Mouse (Mus musculus): ENCODE measurements at regions not wholly inside any gene's neighbourhood (a gene's known extent, or its start where the extent isn't known, plus 50 kb on each side); places are given as distances from the start of the nearest gene placed in this dataset.

DNA sequence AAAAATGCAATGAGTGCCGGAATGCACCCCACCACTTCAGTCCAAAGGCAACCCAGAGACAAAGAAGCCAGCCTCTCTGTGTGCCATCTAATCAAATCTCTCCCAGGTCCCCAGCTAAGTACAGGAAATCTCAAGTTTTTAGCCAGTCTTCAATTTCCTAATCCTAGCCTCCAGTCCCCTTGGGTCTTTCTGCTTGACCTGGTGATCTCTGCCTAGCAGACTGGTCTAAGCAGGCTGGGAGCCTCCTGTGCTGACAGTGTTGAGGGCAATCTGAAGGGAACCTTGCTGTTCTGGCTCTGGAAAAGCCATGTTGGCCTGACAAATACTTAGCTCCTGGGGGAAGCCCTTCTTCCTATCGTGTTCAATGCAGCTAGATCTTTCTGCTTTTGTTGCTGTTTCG is 248.9 kb downstream of the Nedd1 start:
- Histone ChIP-seq H3K4me1 (ENCODE audit: control insufficient read depth, insufficient read depth, low read length) (no peaks in the 10 kb centered on the region), H3K27ac (ENCODE audit: insufficient read depth, low read length) (no peak overlapping the region), H3K4me3 (replicated peaks; ENCODE audit: insufficient read depth, low read depth, low read length) (no peak overlapping the region), H3K27me3 (ENCODE audit: control insufficient read depth, insufficient read depth, low read length) (no peaks in the 10 kb centered on the region)
- WGBS, result 57% methylated on average over 3 of the region's 3 CpGs
- no peak for DNase-seq
- no peak for TF ChIP-seq POLR2A (IDR thresholded peaks at IDR 0.05; ENCODE audit: borderline replicate concordance, insufficient read depth, low read length)
- no peak for TF ChIP-seq CTCF (IDR thresholded peaks at IDR 0.05; ENCODE audit: borderline replicate concordance, insufficient read depth, low read depth, low read length)

DNA sequence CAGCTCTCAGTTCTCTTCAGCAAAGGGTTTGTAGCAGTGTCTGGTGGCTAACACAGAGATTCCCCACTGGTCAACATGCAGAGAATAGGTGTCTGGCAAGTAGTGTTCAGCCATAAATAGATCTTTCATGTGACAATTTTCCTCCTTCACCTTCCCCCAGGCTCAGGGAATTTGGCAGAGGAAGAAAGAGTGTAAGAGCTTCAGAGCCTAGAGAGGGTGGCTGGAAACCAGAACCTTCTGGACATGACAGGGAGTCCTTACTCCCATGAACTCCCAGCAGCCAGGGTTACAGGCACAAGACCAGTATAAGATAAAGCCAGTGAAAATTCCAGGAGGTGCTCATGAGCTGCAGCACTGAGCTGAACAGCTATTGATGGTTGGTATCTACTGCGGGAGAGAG is 251.1 kb downstream of the Nedd1 start:
- Histone ChIP-seq H3K27ac (ENCODE audit: insufficient read depth, low read length) (no peak overlapping the region), H3K27me3 (ENCODE audit: control insufficient read depth, insufficient read depth, low read length) (no peaks in the 10 kb centered on the region), H3K4me1 (ENCODE audit: control insufficient read depth, insufficient read depth, low read length) (no peaks in the 10 kb centered on the region), H3K4me3 (replicated peaks; ENCODE audit: insufficient read depth, low read depth, low read length) (no peak overlapping the region)
- TF ChIP-seq POLR2A (IDR thresholded peaks at IDR 0.05; ENCODE audit: borderline replicate concordance, insufficient read depth, low read length) (no peak), CTCF (IDR thresholded peaks at IDR 0.05; ENCODE audit: borderline replicate concordance, insufficient read depth, low read depth, low read length) (no peak)
- no peak for DNase-seq
- 95% methylated on average over 1 of the region's 1 CpGs for WGBS

DNA sequence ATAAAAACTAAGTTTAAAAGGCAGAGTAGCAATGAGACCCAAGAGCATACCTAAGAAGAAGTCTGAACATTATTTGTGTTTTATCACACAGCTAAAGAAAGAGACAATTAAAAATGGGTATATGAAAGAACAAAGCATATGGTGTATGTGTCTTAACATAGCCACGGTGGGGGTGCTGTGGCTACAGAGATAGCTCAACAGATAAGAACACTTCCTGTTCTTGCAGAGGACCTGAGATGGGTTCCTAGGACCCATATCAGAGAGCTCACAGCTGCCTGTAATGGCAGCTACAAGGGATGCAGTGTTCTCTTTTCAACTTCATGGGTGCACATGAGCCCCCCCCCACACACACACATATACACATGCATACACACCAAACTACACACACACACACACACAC is 267.0 kb downstream of the Nedd1 start:
- Histone ChIP-seq H3K27ac (ENCODE audit: insufficient read depth, low read length) (no peak overlapping the region), H3K27me3 (ENCODE audit: control insufficient read depth, insufficient read depth, low read length) (no peaks in the 10 kb centered on the region), H3K4me3 (replicated peaks; ENCODE audit: insufficient read depth, low read depth, low read length) (no peak overlapping the region), H3K4me1 (ENCODE audit: control insufficient read depth, insufficient read depth, low read length) (no peaks in the 10 kb centered on the region)
- TF ChIP-seq CTCF (IDR thresholded peaks at IDR 0.05; ENCODE audit: borderline replicate concordance, insufficient read depth, low read depth, low read length) (no peak), POLR2A (IDR thresholded peaks at IDR 0.05; ENCODE audit: borderline replicate concordance, insufficient read depth, low read length) (no peak)
- no peak for DNase-seq
- 88% methylated on average over 1 of the region's 1 CpGs for WGBS

DNA sequence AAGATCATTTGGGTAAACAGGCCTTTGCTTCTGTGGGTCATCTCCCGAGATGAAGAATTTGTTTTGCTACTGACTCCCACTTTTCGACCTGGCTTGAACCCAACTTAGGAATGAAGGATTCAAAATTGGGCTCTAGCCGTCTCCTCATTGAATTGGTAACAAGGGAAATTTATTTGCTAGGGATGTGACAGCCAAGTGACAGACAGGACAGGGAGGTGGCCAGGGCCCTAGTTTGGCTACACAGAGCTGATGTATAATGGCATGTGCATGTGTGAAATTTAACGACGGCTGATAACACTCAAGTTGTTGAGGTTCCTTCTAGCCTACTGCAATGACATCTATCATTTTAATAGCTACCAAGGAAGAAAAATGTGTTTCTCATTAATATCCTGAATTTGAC is 268.7 kb downstream of the Nedd1 start:
- TF ChIP-seq POLR2A (IDR thresholded peaks at IDR 0.05; ENCODE audit: borderline replicate concordance, insufficient read depth, low read length) (no peak), CTCF (IDR thresholded peaks at IDR 0.05; ENCODE audit: borderline replicate concordance, insufficient read depth, low read depth, low read length) (no peak)
- Histone ChIP-seq H3K27me3 (ENCODE audit: control insufficient read depth, insufficient read depth, low read length) (no peaks in the 10 kb centered on the region), H3K4me1 (ENCODE audit: control insufficient read depth, insufficient read depth, low read length) (no peaks in the 10 kb centered on the region), H3K4me3 (replicated peaks; ENCODE audit: insufficient read depth, low read depth, low read length) (no peak overlapping the region), H3K27ac (ENCODE audit: insufficient read depth, low read length) (no peak overlapping the region)
- WGBS, result 63% methylated on average over 5 of the region's 5 CpGs
- DNase-seq, result no peak

DNA sequence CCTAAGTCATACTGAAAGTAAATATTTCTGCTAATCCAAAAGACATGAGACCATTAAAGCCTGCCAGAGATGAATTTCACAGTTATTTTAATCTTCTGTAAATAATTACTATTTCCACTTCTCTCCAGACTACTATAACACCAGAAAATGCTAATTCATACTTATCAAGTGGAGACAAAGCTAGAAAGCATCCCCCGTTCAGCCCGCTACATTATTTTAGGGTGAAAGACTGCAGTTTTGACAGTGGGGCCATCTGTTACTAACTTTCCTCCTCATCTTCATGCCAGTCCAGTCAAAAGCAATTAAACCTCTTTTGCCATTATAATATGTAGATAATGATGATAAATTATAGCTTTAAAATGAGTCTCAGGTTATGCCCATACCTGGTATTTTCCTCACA is 276.3 kb downstream of the Nedd1 start:
- Histone ChIP-seq H3K4me1 (ENCODE audit: control insufficient read depth, insufficient read depth, low read length) (no peaks in the 10 kb centered on the region), H3K27ac (ENCODE audit: insufficient read depth, low read length) (no peak overlapping the region), H3K27me3 (ENCODE audit: control insufficient read depth, insufficient read depth, low read length) (no peaks in the 10 kb centered on the region), H3K4me3 (replicated peaks; ENCODE audit: insufficient read depth, low read depth, low read length) (no peak overlapping the region)
- WGBS, result 53% methylated on average over 2 of the region's 2 CpGs
- DNase-seq, result no peak
- TF ChIP-seq CTCF (IDR thresholded peaks at IDR 0.05; ENCODE audit: borderline replicate concordance, insufficient read depth, low read depth, low read length), result no peak

DNA sequence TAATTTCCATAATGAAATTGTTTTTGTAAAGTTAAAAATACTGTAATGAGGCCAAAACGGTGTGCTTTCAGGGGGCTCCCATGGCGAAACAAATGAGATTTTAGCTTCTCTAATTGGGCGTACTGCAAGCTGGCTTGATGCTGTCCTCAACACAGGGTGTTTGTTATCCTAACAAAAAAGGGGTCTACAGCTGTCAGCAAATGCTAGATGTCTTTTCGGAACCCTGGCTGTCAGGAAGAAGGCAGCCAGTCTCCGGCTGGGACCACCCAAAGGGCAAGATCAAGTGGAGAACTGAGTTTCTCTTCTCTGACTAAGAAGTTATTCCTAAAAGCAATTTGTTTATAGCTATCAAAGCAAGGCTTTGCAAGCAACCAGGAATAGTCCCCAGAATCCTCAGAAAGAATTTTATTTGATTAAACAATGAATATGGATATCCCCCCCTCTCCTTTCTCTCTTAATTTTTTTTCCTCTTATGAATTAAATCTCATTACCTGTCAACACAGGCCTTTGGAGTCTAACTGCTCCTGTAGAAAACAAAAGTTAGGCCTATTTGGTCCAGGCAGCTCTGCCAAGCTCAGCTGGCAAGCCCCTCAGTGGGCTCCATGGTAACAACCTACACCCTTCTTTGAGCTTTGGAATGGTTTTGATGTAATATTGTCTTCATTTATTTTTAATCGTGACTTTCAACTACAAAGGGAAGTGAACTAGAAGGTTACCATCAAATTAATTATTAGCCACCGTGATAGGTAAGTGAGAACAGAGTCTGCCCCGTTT is 283.4 kb downstream of the Nedd1 start:
- H3K4me3 ChIP-seq (replicated peaks; ENCODE audit: insufficient read depth, low read depth, low read length), result no peak overlapping the region
- no peaks in the 10 kb centered on the region for H3K4me1 ChIP-seq (ENCODE audit: control insufficient read depth, insufficient read depth, low read length)
- WGBS, result 21% methylated on average over 8 of the region's 8 CpGs
- no peak for DNase-seq
- no peak for TF ChIP-seq POLR2A (IDR thresholded peaks at IDR 0.05; ENCODE audit: borderline replicate concordance, insufficient read depth, low read length)
- no peak for TF ChIP-seq CTCF (IDR thresholded peaks at IDR 0.05; ENCODE audit: borderline replicate concordance, insufficient read depth, low read depth, low read length)
- H3K27ac ChIP-seq (ENCODE audit: insufficient read depth, low read length), result no peak overlapping the region
- H3K27me3 ChIP-seq (ENCODE audit: control insufficient read depth, insufficient read depth, low read length), result no peaks in the 10 kb centered on the region

DNA sequence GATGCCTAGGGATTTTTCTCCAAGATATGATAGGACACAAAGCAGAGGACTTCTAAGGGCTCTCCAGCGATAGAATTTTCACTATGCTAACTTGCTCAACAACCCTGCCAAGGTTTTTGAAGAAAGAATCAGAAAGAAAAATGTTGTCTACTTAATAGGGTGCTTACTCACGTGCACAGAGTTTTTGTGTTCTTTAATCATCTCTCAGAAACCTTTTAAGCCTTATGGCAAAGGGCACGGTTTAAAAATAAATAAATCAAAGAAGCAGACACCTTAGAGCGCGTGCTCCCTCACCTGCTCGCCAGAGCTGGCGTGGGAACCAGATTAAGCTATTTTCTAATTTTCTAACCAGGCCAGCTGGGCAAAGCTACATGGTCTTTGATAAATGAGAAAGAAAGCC is 293.0 kb downstream of the Nedd1 start:
- Histone ChIP-seq H3K4me3 (replicated peaks; ENCODE audit: insufficient read depth, low read depth, low read length) (no peak overlapping the region), H3K4me1 (ENCODE audit: control insufficient read depth, insufficient read depth, low read length) (no peaks in the 10 kb centered on the region), H3K27me3 (ENCODE audit: control insufficient read depth, insufficient read depth, low read length) (no peaks in the 10 kb centered on the region), H3K27ac (ENCODE audit: insufficient read depth, low read length) (no peak overlapping the region)
- TF ChIP-seq CTCF (IDR thresholded peaks at IDR 0.05; ENCODE audit: borderline replicate concordance, insufficient read depth, low read depth, low read length) (no peak), POLR2A (IDR thresholded peaks at IDR 0.05; ENCODE audit: borderline replicate concordance, insufficient read depth, low read length) (no peak)
- WGBS, result 89% methylated on average over 7 of the region's 7 CpGs
- no peak for DNase-seq

DNA sequence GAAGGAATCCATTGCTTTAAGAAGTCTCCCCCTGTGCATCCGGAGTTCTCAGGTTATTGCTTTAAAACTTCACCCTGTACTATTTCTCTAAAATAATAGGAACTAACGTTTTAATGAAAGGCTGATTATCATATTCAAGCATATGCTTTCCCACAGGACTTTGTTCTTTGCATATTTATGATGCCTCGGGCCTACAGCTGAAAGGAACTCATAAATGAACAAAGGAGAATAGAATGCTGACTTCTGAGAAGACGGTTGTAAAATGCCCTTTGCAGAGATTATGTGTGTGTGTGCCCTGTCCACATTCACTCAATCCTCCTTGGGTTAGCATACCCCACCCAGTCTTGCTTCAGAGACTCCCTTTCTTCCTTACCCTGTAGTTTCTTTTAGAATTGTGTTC is 294.2 kb downstream of the Nedd1 start:
- H3K27ac ChIP-seq (ENCODE audit: insufficient read depth, low read length), result no peak overlapping the region
- no peak for DNase-seq
- H3K4me3 ChIP-seq (replicated peaks; ENCODE audit: insufficient read depth, low read depth, low read length), result no peak overlapping the region
- 31% methylated on average over 4 of the region's 4 CpGs for WGBS
- H3K4me1 ChIP-seq (ENCODE audit: control insufficient read depth, insufficient read depth, low read length), result no peaks in the 10 kb centered on the region
- TF ChIP-seq POLR2A (IDR thresholded peaks at IDR 0.05; ENCODE audit: borderline replicate concordance, insufficient read depth, low read length), result no peak
- no peaks in the 10 kb centered on the region for H3K27me3 ChIP-seq (ENCODE audit: control insufficient read depth, insufficient read depth, low read length)
